Mouse (Mus musculus) gastrocnemius, postnatal 4 days (tissue): ENCODE data around the gene E130208F15Rik. TPM values are rescaled to one million over a fixed set of nuclear protein-coding genes. Genes with fewer than 3 reads are reported as not detected.

Source experiments
- DNase-seq, 2 experiments: peaks; one replicate each; pipeline ENCODE4 v3.0.0; 2021 to 2022; ENCODE audit warnings: low spot score in 2 of 2, mixed read lengths in 2 of 2
- total RNA-seq, 2 experiments: library from RNA; stranded (reverse); gene quantifications; 2 replicates each; pipeline ENCODE4 v1.2.3; 2021

The E130208F15Rik gene
- total RNA-seq, 2 experiments from 2014 or later, result 1.2 to 1.4 TPM

GRCm38 (mm10) chr7:30306083-30306779 is 15.3 kb upstream of the E130208F15Rik start:
- DNase-seq, result no peak

- peak; percentile 69 to 90 for DNase-seq
Measured at GRCm38 (mm10) chr7:30308076-30309005, 13.2 kb upstream of the E130208F15Rik start, which contains the start of gene Alkbh6. TSS of gene Alkbh6 (plus strand) at chr7:30308717.

- no peak for DNase-seq
Measured at GRCm38 (mm10) chr7:30309395-30310129, 12.0 kb upstream of the E130208F15Rik start.

GRCm38 (mm10) chr7:30310136-30310535 is 11.4 kb upstream of the E130208F15Rik start:
- no peak for DNase-seq

GRCm38 (mm10) chr7:30313666-30314320 is 7.7 kb upstream of the E130208F15Rik start:
- DNase-seq, result no peak

GRCm38 (mm10) chr7:30314721-30315155 is 6.8 kb upstream of the E130208F15Rik start, which contains the start of gene Syne4:
TSS of gene Syne4 (plus strand) at chr7:30314807.
- DNase-seq, result no peak

GRCm38 (mm10) chr7:30315559-30316529 is 5.7 kb upstream of the E130208F15Rik start:
- no peak for DNase-seq

GRCm38 (mm10) chr7:30318142-30318541 is 3.4 kb upstream of the E130208F15Rik start:
- no peak for DNase-seq

GRCm38 (mm10) chr7:30320946-30321345 is 594 bp upstream of the E130208F15Rik start:
- no peak for DNase-seq

- DNase-seq, result peak; percentile 91 to 98
Measured at GRCm38 (mm10) chr7:30322285-30322667, 736 bp downstream of the E130208F15Rik start.

GRCm38 (mm10) chr7:30322865-30323264 is 1.3 kb downstream of the E130208F15Rik start:
- DNase-seq, result no peak

- no peak for DNase-seq
Measured at GRCm38 (mm10) chr7:30323795-30324194, 2.3 kb downstream of the E130208F15Rik start, which contains the start of gene Sdhaf1. TSS of gene Sdhaf1 (minus strand) at chr7:30323895.

GRCm38 (mm10) chr7:30324300-30324944 is 2.9 kb downstream of the E130208F15Rik start:
- no peak for DNase-seq

GRCm38 (mm10) chr7:30325364-30325763 is 3.8 kb downstream of the E130208F15Rik start:
- no peak for DNase-seq

- DNase-seq, result no peak
Measured at GRCm38 (mm10) chr7:30326427-30326826, 4.9 kb downstream of the E130208F15Rik start.

GRCm38 (mm10) chr7:30327140-30327539 is 5.6 kb downstream of the E130208F15Rik start:
- no peak for DNase-seq

- DNase-seq, result no peak
Measured at GRCm38 (mm10) chr7:30328379-30328778, 6.8 kb downstream of the E130208F15Rik start.

GRCm38 (mm10) chr7:30331887-30332286 is 10.3 kb downstream of the E130208F15Rik start:
- DNase-seq, result peak in 1 of 2 experiments; percentile 72
